17 mouse cellular contexts compared by ENCODE assay signal in genomic region chr6:54067380-54067779, GRCm38 (mm10). TPM values are rescaled to one million over a fixed set of nuclear protein-coding genes. Genes with fewer than 3 reads are reported as not detected.
A peak's percentile ranks its signal among the peaks of the same experiment; 100 is the strongest.
DNase-seq lines count a peak whose midpoint lies in the region; ATAC-seq and TF ChIP-seq lines count a peak whose summit lies in the region.
"Had no signal": no experiment of that assay in that cellular context is flagged by ENCODE, and none has a peak within 500 bp of the region (broad histone marks: within the 10 kb centered on the region; RNA-seq: fewer than 3 reads in every experiment).

No protein-coding gene starts in this region.

- no peaks in the 10 kb centered on the region for H3K4me1 ChIP-seq in forebrain, postnatal 0 days (ENCODE audit: insufficient read depth)
- peaks cover 21% of the 10 kb centered on the region for H3K4me1 ChIP-seq in forebrain, embryonic 15.5 days
- H3K4me1 ChIP-seq in limb, embryonic 14.5 days (ENCODE audit: control insufficient read depth, insufficient read depth, low read length) = 0 out of 2 replicates have a peak, but pooled peaks cover 3% of the 10 kb centered on the region
- H3K4me1 ChIP-seq in limb, embryonic 10.5 days = peaks cover 15% of the 10 kb centered on the region

- no peak for DNase-seq in forebrain, postnatal 0 days
- DNase-seq in limb, embryonic 14.5 days (ENCODE audit: low spot score) = peak; percentile 13
- DNase-seq in limb, embryonic 10.5 days (ENCODE audit: low spot score) = no peak
- peak; percentile 13 for DNase-seq in skeletal muscle tissue, adult 2 months (ENCODE audit: low read depth, low spot score)
- DNase-seq in heart, adult 9 months (ENCODE audit: low spot score in 2 of 2) = no peak
- DNase-seq: adrenal gland, adult 2 months; adrenal gland, postnatal 10 days; adrenal gland, postnatal 25 days; cerebellum, adult 11-12 months; cerebellum, adult 8-10 months; cerebellum, postnatal 25 days had no signal

- no peak overlapping the region for H3K4me2 ChIP-seq in forebrain, postnatal 0 days (ENCODE audit: low read depth)
- H3K4me2 ChIP-seq in forebrain, embryonic 15.5 days (replicated peaks) = no peak overlapping the region
- H3K4me2 ChIP-seq in limb, embryonic 14.5 days (replicated peaks; ENCODE audit: low read depth, low read length, severe bottlenecking) = no peak overlapping the region
- H3K4me2 ChIP-seq: embryonic facial prominence, embryonic 12.5 days; forebrain, embryonic 13.5 days had no signal

- 0 out of 2 replicates have a peak, but pooled peaks have one; percentile 34 for ATAC-seq in forebrain, postnatal 0 days
- no peak for ATAC-seq in forebrain, embryonic 15.5 days (replicated peaks)
- no peak for ATAC-seq in limb, embryonic 14.5 days (ENCODE audit: low FRiP score, low read depth)
- ATAC-seq: forebrain, embryonic 13.5 days; forebrain, embryonic 16.5 days had no signal

- no peaks in the 10 kb centered on the region for H3K27me3 ChIP-seq in forebrain, postnatal 0 days (ENCODE audit: insufficient read depth, low read length)
- H3K27me3 ChIP-seq in forebrain, embryonic 15.5 days = no peaks in the 10 kb centered on the region
- H3K27me3 ChIP-seq in limb, embryonic 14.5 days (ENCODE audit: control insufficient read depth, insufficient read depth, low read length) = no peaks in the 10 kb centered on the region
- no peaks in the 10 kb centered on the region for H3K27me3 ChIP-seq in limb, embryonic 10.5 days (ENCODE audit: low read depth, poor library complexity, severe bottlenecking)
- H3K27me3 ChIP-seq: embryonic facial prominence, embryonic 12.5 days; forebrain, embryonic 13.5 days had no signal

- no peak for TF ChIP-seq POLR2A in limb, embryonic 14.5 days (IDR thresholded peaks at IDR 0.05; ENCODE audit: borderline replicate concordance, extremely low read depth, insufficient read depth, insufficient read length)

- H3K4me3 ChIP-seq in forebrain, postnatal 0 days (ENCODE audit: low read depth, low read length) = no peak overlapping the region
- no peak overlapping the region for H3K4me3 ChIP-seq in forebrain, embryonic 15.5 days
- no peak overlapping the region for H3K4me3 ChIP-seq in limb, embryonic 14.5 days (replicated peaks; ENCODE audit: low read length)
- no peak overlapping the region for H3K4me3 ChIP-seq in limb, embryonic 10.5 days
- H3K4me3 ChIP-seq: embryonic facial prominence, embryonic 10.5 days; embryonic facial prominence, embryonic 12.5 days; forebrain, embryonic 13.5 days had no signal

- no peaks in the 10 kb centered on the region for H3K36me3 ChIP-seq in forebrain, postnatal 0 days (ENCODE audit: insufficient read depth)
- no peaks in the 10 kb centered on the region for H3K36me3 ChIP-seq in forebrain, embryonic 15.5 days
- no peaks in the 10 kb centered on the region for H3K36me3 ChIP-seq in limb, embryonic 14.5 days (ENCODE audit: control insufficient read depth, insufficient read depth, low read length)
- H3K36me3 ChIP-seq in limb, embryonic 10.5 days = no peaks in the 10 kb centered on the region
- H3K36me3 ChIP-seq: embryonic facial prominence, embryonic 10.5 days; embryonic facial prominence, embryonic 12.5 days had no signal

- no peak for TF ChIP-seq CTCF in forebrain, postnatal 0 days (IDR thresholded peaks at IDR 0.05; ENCODE audit: low read depth)

- H3K27ac ChIP-seq in forebrain, postnatal 0 days (ENCODE audit: low read depth, low read length) = no peak overlapping the region; the same call in 1 of the 2 replicates
- H3K27ac ChIP-seq in forebrain, embryonic 15.5 days (replicated peaks) = no peak overlapping the region
- no peak overlapping the region for H3K27ac ChIP-seq in limb, embryonic 14.5 days (replicated peaks; ENCODE audit: low read depth, low read length)
- no peak overlapping the region for H3K27ac ChIP-seq in limb, embryonic 10.5 days
- H3K27ac ChIP-seq: embryonic facial prominence, embryonic 10.5 days; embryonic facial prominence, embryonic 12.5 days; forebrain, embryonic 13.5 days had no signal

- no peaks in the 10 kb centered on the region for H3K9me3 ChIP-seq in forebrain, postnatal 0 days (ENCODE audit: low read length)
- no peaks in the 10 kb centered on the region for H3K9me3 ChIP-seq in forebrain, embryonic 15.5 days
- no peaks in the 10 kb centered on the region for H3K9me3 ChIP-seq in limb, embryonic 14.5 days (ENCODE audit: control insufficient read depth, low read length)
- no peaks in the 10 kb centered on the region for H3K9me3 ChIP-seq in limb, embryonic 10.5 days (replicated peaks)
- H3K9me3 ChIP-seq: embryonic facial prominence, embryonic 10.5 days; embryonic facial prominence, embryonic 12.5 days; forebrain, embryonic 13.5 days had no signal

- no peak overlapping the region for H3K9ac ChIP-seq in forebrain, postnatal 0 days
- no peak overlapping the region for H3K9ac ChIP-seq in forebrain, embryonic 15.5 days (replicated peaks)
- H3K9ac ChIP-seq in limb, embryonic 14.5 days (ENCODE audit: low read depth, low read length, severe bottlenecking) = no peak overlapping the region
- H3K9ac ChIP-seq: embryonic facial prominence, embryonic 12.5 days; forebrain, embryonic 13.5 days had no signal

- 54% methylated on average over 5 of the region's 5 CpGs for WGBS in forebrain, postnatal 0 days
- 66% methylated on average over 5 of the region's 5 CpGs for WGBS in forebrain, embryonic 15.5 days
- WGBS in limb, embryonic 14.5 days = 70% methylated on average over 5 of the region's 5 CpGs
- WGBS in limb, embryonic 10.5 days = 82% methylated on average over 5 of the region's 5 CpGs

RNA-seq across cellular contexts. Expression of gene Chn2, which starts 28.0 kb away (rescaled TPM):
- total RNA-seq in forebrain, postnatal 0 days (2014; rRNA removed) = 43.9 and 49.4 TPM in 2 replicates
- polyA plus RNA-seq in forebrain, postnatal 0 days (2015; fragmentation: Nextera tagmentation; extraction: Ambion mirVana) = 28.7 and 33.3 TPM in 2 replicates
- polyA plus RNA-seq in forebrain, embryonic 15.5 days (2015; fragmentation: Nextera tagmentation; extraction: Ambion mirVana) = 41.6 and 46.2 TPM in 2 replicates
- polyA plus RNA-seq in limb, embryonic 14.5 days (2012; rRNA removed) = 9.5 and 11.5 TPM in 2 replicates
- 14.3 and 15.4 TPM in 2 replicates for polyA plus RNA-seq in limb, embryonic 14.5 days (2014; fragmentation: Nextera tagmentation; extraction: Ambion mirVana)
- 6.8 and 7.1 TPM in 2 replicates for polyA plus RNA-seq in limb, embryonic 10.5 days (2016; fragmentation: Nextera tagmentation; extraction: Ambion mirVana)
- total RNA-seq: MEL had no signal

Comparison
In these comparisons a context has a peak if more than half of its experiments do, and no peak if none do; other contexts are left out.
1. DNase-seq: peak in limb, embryonic 14.5 days (single experiment) and skeletal muscle tissue, adult 2 months (single experiment); none in forebrain, postnatal 0 days (single experiment), limb, embryonic 10.5 days (single experiment) and heart, adult 9 months (0 of 2).